Mouse (Mus musculus) megakaryocyte, adult 5-6 weeks (primary cell): ENCODE measurements at regions not wholly inside any gene's neighbourhood (a gene's known extent, or its start where the extent isn't known, plus 50 kb on each side); places are given as distances from the start of the nearest gene placed in this dataset.

Source experiments
- ATAC-seq: 2 replicates; pipeline ENCODE4 v1.8.0; 2016; ENCODE audit warnings: mild to moderate bottlenecking, inconsistent platforms; ENCODE audit not compliant: poor library complexity, severe bottlenecking

- no peak for ATAC-seq
These were observed 94.7 kb downstream of the Cxxc4 start for GRCm38 (mm10) chr3:134330943-134331342.

GRCm38 (mm10) chr3:134331499-134332153 is 95.3 kb downstream of the Cxxc4 start:
- ATAC-seq, result no peak

- ATAC-seq, result peak; percentile 68
These were observed 102.9 kb downstream of the Cxxc4 start for GRCm38 (mm10) chr3:134339093-134339695.

- ATAC-seq, result no peak
These were observed 129.7 kb downstream of the Cxxc4 start for GRCm38 (mm10) chr3:134365948-134366347.

- ATAC-seq, result no peak
These were observed 130.5 kb downstream of the Cxxc4 start for GRCm38 (mm10) chr3:134366761-134367160.

GRCm38 (mm10) chr3:134368591-134368990 is 132.3 kb downstream of the Cxxc4 start:
- no peak for ATAC-seq

GRCm38 (mm10) chr3:134369126-134369525 is 132.8 kb downstream of the Cxxc4 start:
- no peak for ATAC-seq

GRCm38 (mm10) chr3:134379549-134379948 is 143.3 kb downstream of the Cxxc4 start:
- ATAC-seq, result no peak

GRCm38 (mm10) chr3:134390472-134391336 is 154.4 kb downstream of the Cxxc4 start:
- no peak for ATAC-seq

GRCm38 (mm10) chr3:134400395-134401090 is 164.3 kb downstream of the Cxxc4 start:
- no peak for ATAC-seq

GRCm38 (mm10) chr3:134415606-134416328 is 179.5 kb downstream of the Cxxc4 start:
- no peak for ATAC-seq

GRCm38 (mm10) chr3:134427633-134428032 is 191.3 kb downstream of the Cxxc4 start:
- no peak for ATAC-seq

GRCm38 (mm10) chr3:134466611-134467010 is 230.3 kb downstream of the Cxxc4 start:
- ATAC-seq, result no peak

GRCm38 (mm10) chr3:134487280-134487679 is 251.0 kb downstream of the Cxxc4 start:
- ATAC-seq, result no peak

- no peak for ATAC-seq
These were observed 253.8 kb downstream of the Cxxc4 start for GRCm38 (mm10) chr3:134489966-134490543.

- no peak for ATAC-seq
These were observed 273.4 kb downstream of the Cxxc4 start for GRCm38 (mm10) chr3:134509702-134510101.

GRCm38 (mm10) chr3:134525795-134526194 is 289.5 kb downstream of the Cxxc4 start:
- ATAC-seq, result no peak

GRCm38 (mm10) chr3:134560144-134560543 is 268.7 kb upstream of the Tacr3 start:
- no peak for ATAC-seq

- ATAC-seq, result no peak
These were observed 250.0 kb upstream of the Tacr3 start for GRCm38 (mm10) chr3:134578759-134579158.

GRCm38 (mm10) chr3:134588630-134589029 is 240.2 kb upstream of the Tacr3 start:
- ATAC-seq, result no peak
